Mouse (Mus musculus) cerebellum, adult 2 months (tissue): Measurements from ENCODE around the gene Ahnak.

Source experiments
- CTCF ChIP-seq: fragments of 200-500 bp; IDR thresholded peaks from 2 replicates; pipeline ENCODE4 v1.5.1; 2011; ENCODE audit warnings: low read depth, mild to moderate bottlenecking, control low read depth, low read length, moderate library complexity, borderline replicate concordance; ENCODE audit not compliant: insufficient read depth
- POLR2A ChIP-seq: fragments of 200-500 bp; IDR thresholded peaks from 2 replicates; pipeline ENCODE4 v1.6.1; 2011; ENCODE audit warnings: low read length, control low read depth, borderline replicate concordance; ENCODE audit not compliant: insufficient read depth

DNA sequence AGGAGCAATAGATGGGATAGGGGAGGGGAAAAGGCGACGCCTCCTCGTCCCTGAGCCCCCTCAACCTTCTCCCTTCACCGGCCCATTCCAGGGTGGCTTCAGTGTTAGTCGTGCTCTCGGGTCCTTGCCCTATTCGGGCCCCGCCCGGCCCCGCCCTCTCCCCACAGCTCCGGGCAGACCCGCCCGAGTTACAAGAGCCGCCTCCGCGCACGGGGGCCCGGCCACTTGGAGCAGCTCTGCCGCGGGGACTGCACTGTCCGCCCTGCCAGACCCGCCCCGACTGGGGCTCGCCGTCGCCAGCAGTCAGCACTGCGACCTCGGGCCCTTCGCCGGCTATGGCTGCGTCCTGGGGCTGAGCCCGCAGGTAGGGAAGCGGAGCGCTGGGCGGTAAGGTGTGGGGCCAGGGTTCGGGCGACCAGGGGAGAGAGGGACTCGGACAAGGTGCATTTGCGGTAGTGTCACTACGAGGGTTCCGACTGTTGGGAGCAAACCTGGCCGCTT is at the start of gene Ahnak:
- no peak for TF ChIP-seq CTCF
- TF ChIP-seq POLR2A, result no peak
